Comparison of ENCODE assay signal across 8 mouse cellular contexts in the genomic region with DNA sequence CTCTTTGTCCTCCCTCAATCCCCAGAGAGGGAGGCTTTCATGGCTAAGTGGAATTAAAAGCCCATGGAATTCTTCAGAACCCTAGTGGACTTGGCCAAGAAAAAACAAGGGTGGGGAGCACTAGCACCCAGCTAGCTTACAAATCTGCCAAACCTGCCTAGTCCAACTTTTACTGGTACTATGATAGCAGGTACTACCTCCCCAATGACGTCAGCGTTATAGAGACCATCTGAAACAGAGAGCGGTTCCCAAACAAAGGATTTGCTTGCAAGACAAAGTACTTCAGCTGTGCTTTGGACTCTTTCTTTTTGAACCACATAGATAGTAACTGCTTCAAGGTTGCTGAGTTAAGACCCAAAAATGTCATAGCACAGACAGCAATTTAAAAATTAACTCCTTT. TPM values are rescaled to one million over a fixed set of nuclear protein-coding genes. Genes with fewer than 3 reads are reported as not detected.
DNase-seq lines count a peak whose midpoint lies in the region; ATAC-seq lines count a peak whose summit lies in the region.

No protein-coding gene starts in this region.

- no peak for ATAC-seq in heart, embryonic 15.5 days (replicated peaks; ENCODE audit: insufficient number of reproducible peaks, insufficient read depth, low FRiP score, low read depth)
- no peak for ATAC-seq in hindbrain, embryonic 14.5 days (ENCODE audit: low FRiP score)
- no peak for ATAC-seq in midbrain, embryonic 14.5 days (ENCODE audit: low FRiP score, low TSS enrichment)

- no peaks in the 10 kb centered on the region for H3K27me3 ChIP-seq in heart, embryonic 15.5 days
- no peaks in the 10 kb centered on the region for H3K27me3 ChIP-seq in hindbrain, embryonic 14.5 days (ENCODE audit: control insufficient read depth, insufficient read depth, low read length)
- no peaks in the 10 kb centered on the region for H3K27me3 ChIP-seq in midbrain, embryonic 14.5 days (ENCODE audit: control insufficient read depth, insufficient read depth, low read length)

- H3K9me3 ChIP-seq in heart, embryonic 15.5 days (replicated peaks): no peaks in the 10 kb centered on the region
- H3K9me3 ChIP-seq in hindbrain, embryonic 14.5 days (ENCODE audit: control insufficient read depth, low read length): no peaks in the 10 kb centered on the region
- no peaks in the 10 kb centered on the region for H3K9me3 ChIP-seq in midbrain, embryonic 14.5 days (ENCODE audit: control insufficient read depth, low read length)

- peak overlapping the region; percentile 78 for H3K4me2 ChIP-seq in heart, embryonic 15.5 days
- H3K4me2 ChIP-seq in hindbrain, embryonic 14.5 days (replicated peaks): peak overlapping the region; percentile 81
- H3K4me2 ChIP-seq in midbrain, embryonic 14.5 days (ENCODE audit: low read length): peak overlapping the region; percentile 79

- intact Hi-C loops in heart, postnatal 14 days (cut with DNase I): no loop called here

- peaks cover 63% of the 10 kb centered on the region for H3K4me1 ChIP-seq in heart, embryonic 15.5 days (replicated peaks)
- peaks cover 16% of the 10 kb centered on the region for H3K4me1 ChIP-seq in brown adipose tissue, adult 24 weeks (ENCODE audit: control insufficient read depth, insufficient read depth, insufficient read length, low read length)
- H3K4me1 ChIP-seq in hindbrain, embryonic 14.5 days (replicated peaks; ENCODE audit: control insufficient read depth, insufficient read depth, low read length): peaks cover 44% of the 10 kb centered on the region
- H3K4me1 ChIP-seq in midbrain, embryonic 14.5 days (ENCODE audit: control insufficient read depth, insufficient read depth, low read length): peaks cover 40% of the 10 kb centered on the region

- DNase-seq in heart, postnatal 14 days: no peak
- peak; percentile 58 for DNase-seq in hindbrain, embryonic 14.5 days (ENCODE audit: low spot score)
- DNase-seq in midbrain, embryonic 14.5 days: peak; percentile 78
- DNase-seq in urinary bladder, postnatal 10 days (ENCODE audit: low spot score): no peak
- no peak for DNase-seq in adrenal gland, postnatal 25 days
- no peak for DNase-seq in layer of hippocampus, adult 18-20 months (ENCODE audit: low spot score in 2 of 2)

- peak overlapping the region; percentile 81; the same call in 1 of the 2 replicates for H3K27ac ChIP-seq in heart, embryonic 15.5 days
- H3K27ac ChIP-seq in brown adipose tissue, adult 24 weeks (replicated peaks; ENCODE audit: low read depth, low read length): no peak overlapping the region
- H3K27ac ChIP-seq in hindbrain, embryonic 14.5 days: peak overlapping the region; percentile 93
- peak overlapping the region; percentile 78 for H3K27ac ChIP-seq in midbrain, embryonic 14.5 days (replicated peaks; ENCODE audit: low read depth, low read length)

- WGBS in heart, embryonic 15.5 days: 41% methylated on average over 3 of the region's 3 CpGs
- WGBS in hindbrain, embryonic 14.5 days: 19% methylated on average over 3 of the region's 3 CpGs
- WGBS in midbrain, embryonic 14.5 days: 10% methylated on average over 3 of the region's 3 CpGs

- peak overlapping the region; percentile 83 for H3K9ac ChIP-seq in heart, embryonic 15.5 days
- H3K9ac ChIP-seq in hindbrain, embryonic 14.5 days: peak overlapping the region; percentile 100
- peak overlapping the region; percentile 93 for H3K9ac ChIP-seq in midbrain, embryonic 14.5 days (replicated peaks; ENCODE audit: low read length)

- peak overlapping the region; percentile 86 for H3K4me3 ChIP-seq in heart, embryonic 15.5 days
- H3K4me3 ChIP-seq in brown adipose tissue, adult 24 weeks (ENCODE audit: insufficient read depth, low read depth, low read length): peak overlapping the region; percentile 92
- peak overlapping the region; percentile 100 for H3K4me3 ChIP-seq in hindbrain, embryonic 14.5 days (replicated peaks; ENCODE audit: low read length)
- H3K4me3 ChIP-seq in midbrain, embryonic 14.5 days (replicated peaks; ENCODE audit: low read depth, low read length): peak overlapping the region; percentile 72

- H3K36me3 ChIP-seq in heart, embryonic 15.5 days: no peaks in the 10 kb centered on the region
- H3K36me3 ChIP-seq in hindbrain, embryonic 14.5 days (replicated peaks; ENCODE audit: control insufficient read depth, insufficient read depth): no peaks in the 10 kb centered on the region
- 0 out of 2 replicates have a peak, but pooled peaks cover 3% of the 10 kb centered on the region for H3K36me3 ChIP-seq in midbrain, embryonic 14.5 days (ENCODE audit: control insufficient read depth, insufficient read depth, low read length)

RNA-seq across cellular contexts. Expression of gene Jpt1, which starts 2.2 kb away (rescaled TPM):
- 480 and 515 TPM in 2 replicates for polyA plus RNA-seq in heart, embryonic 15.5 days (2015; fragmentation: Nextera tagmentation; extraction: Ambion mirVana)
- total RNA-seq in heart, postnatal 14 days (2021): 100 to 1,000 TPM; 159 to 196 TPM
- polyA plus RNA-seq in brown adipose tissue, adult 24 weeks (2012; ENCODE audit: insufficient read depth, insufficient read length, missing spikeins): 21.2 and 21.5 TPM in 2 replicates
- 1,350 and 1,384 TPM in 2 replicates for polyA plus RNA-seq in hindbrain, embryonic 14.5 days (2014; fragmentation: Nextera tagmentation; extraction: Ambion mirVana)
- 1,631 and 1,863 TPM in 2 replicates for polyA plus RNA-seq in midbrain, embryonic 14.5 days (2014; fragmentation: Nextera tagmentation; extraction: Ambion mirVana)
- total RNA-seq in adrenal gland, postnatal 25 days (2021): 91.7 and 92.8 TPM in 2 replicates
- total RNA-seq in layer of hippocampus, adult 18-20 months (2021): 100 to 1,000 TPM; 136 to 139 TPM

RNA-seq across cellular contexts. Expression of gene Nt5c, which starts 20.3 kb away (rescaled TPM):
- polyA plus RNA-seq in heart, embryonic 15.5 days (2015; fragmentation: Nextera tagmentation; extraction: Ambion mirVana): 49.6 and 62.1 TPM in 2 replicates
- total RNA-seq in heart, postnatal 14 days (2021): 10 to 100 TPM; 15.2 to 17.3 TPM
- polyA plus RNA-seq in brown adipose tissue, adult 24 weeks (2012; ENCODE audit: insufficient read depth, insufficient read length, missing spikeins): 19.1 and 20.9 TPM in 2 replicates
- polyA plus RNA-seq in hindbrain, embryonic 14.5 days (2014; fragmentation: Nextera tagmentation; extraction: Ambion mirVana): 85.3 and 98.0 TPM in 2 replicates
- 93.9 and 110 TPM in 2 replicates for polyA plus RNA-seq in midbrain, embryonic 14.5 days (2014; fragmentation: Nextera tagmentation; extraction: Ambion mirVana)
- 131 and 151 TPM in 2 replicates for total RNA-seq in adrenal gland, postnatal 25 days (2021)
- 10 to 100 TPM; 66.5 to 66.8 TPM for total RNA-seq in layer of hippocampus, adult 18-20 months (2021)

RNA-seq across cellular contexts. Expression of gene Sumo2, which starts 24.1 kb away (rescaled TPM):
- polyA plus RNA-seq in heart, embryonic 15.5 days (2015; fragmentation: Nextera tagmentation; extraction: Ambion mirVana): 566 and 571 TPM in 2 replicates
- total RNA-seq in heart, postnatal 14 days (2021): 100 to 1,000 TPM; 165 to 189 TPM
- 310 and 336 TPM in 2 replicates for polyA plus RNA-seq in brown adipose tissue, adult 24 weeks (2012; ENCODE audit: insufficient read depth, insufficient read length, missing spikeins)
- 968 and 989 TPM in 2 replicates for polyA plus RNA-seq in hindbrain, embryonic 14.5 days (2014; fragmentation: Nextera tagmentation; extraction: Ambion mirVana)
- 1,242 and 1,259 TPM in 2 replicates for polyA plus RNA-seq in midbrain, embryonic 14.5 days (2014; fragmentation: Nextera tagmentation; extraction: Ambion mirVana)
- total RNA-seq in adrenal gland, postnatal 25 days (2021): 254 and 263 TPM in 2 replicates
- total RNA-seq in layer of hippocampus, adult 18-20 months (2021): 100 to 1,000 TPM; 307 to 316 TPM

RNA-seq across cellular contexts. Expression of gene Armc7, which starts 36.5 kb away (rescaled TPM):
- polyA plus RNA-seq in heart, embryonic 15.5 days (2015; fragmentation: Nextera tagmentation; extraction: Ambion mirVana): 4.6 and 6.2 TPM in 2 replicates
- 1 to 10 TPM; 1.3 to 1.7 TPM for total RNA-seq in heart, postnatal 14 days (2021)
- 4.1 TPM in 2 replicates for polyA plus RNA-seq in brown adipose tissue, adult 24 weeks (2012; ENCODE audit: insufficient read depth, insufficient read length, missing spikeins)
- 14.2 and 14.8 TPM in 2 replicates for polyA plus RNA-seq in hindbrain, embryonic 14.5 days (2014; fragmentation: Nextera tagmentation; extraction: Ambion mirVana)
- 16.3 and 16.7 TPM in 2 replicates for polyA plus RNA-seq in midbrain, embryonic 14.5 days (2014; fragmentation: Nextera tagmentation; extraction: Ambion mirVana)
- 11.4 and 11.5 TPM in 2 replicates for total RNA-seq in adrenal gland, postnatal 25 days (2021)
- 10 to 100 TPM; 11.4 to 13.8 TPM for total RNA-seq in layer of hippocampus, adult 18-20 months (2021)

RNA-seq across cellular contexts. Expression of gene Slc16a5, which starts 49.7 kb away (rescaled TPM):
- 0.57 and 5.0 TPM in 2 replicates for polyA plus RNA-seq in heart, embryonic 15.5 days (2015; fragmentation: Nextera tagmentation; extraction: Ambion mirVana)
- 1 to 10 TPM in 1 of 2 experiments, not detected in 1; 5.1 TPM for total RNA-seq in heart, postnatal 14 days (2021)
- polyA plus RNA-seq in brown adipose tissue, adult 24 weeks (2012; ENCODE audit: insufficient read depth, insufficient read length, missing spikeins): not detected in 2 replicates
- polyA plus RNA-seq in hindbrain, embryonic 14.5 days (2014; fragmentation: Nextera tagmentation; extraction: Ambion mirVana): 0.18 TPM in 1 of 2 replicates, not detected in the other
- polyA plus RNA-seq in midbrain, embryonic 14.5 days (2014; fragmentation: Nextera tagmentation; extraction: Ambion mirVana): not detected in 2 replicates
- not detected in 2 replicates for total RNA-seq in adrenal gland, postnatal 25 days (2021)
- total RNA-seq in layer of hippocampus, adult 18-20 months (2021): not detected

Comparison
In these comparisons a context has a peak if more than half of its experiments do, and no peak if none do; other contexts are left out.
1. DNase-seq: peak in hindbrain, embryonic 14.5 days (single experiment) and midbrain, embryonic 14.5 days (single experiment); none in heart, postnatal 14 days (0 of 2), urinary bladder, postnatal 10 days (single experiment), adrenal gland, postnatal 25 days (single experiment) and layer of hippocampus, adult 18-20 months (0 of 2).
2. RNA of gene Jpt1, which starts 2.2 kb away (polyA plus RNA-seq): 1,631 to 1,863 TPM in midbrain, embryonic 14.5 days, 1,350 to 1,384 TPM in hindbrain, embryonic 14.5 days and 480 to 515 TPM in heart, embryonic 15.5 days; 21.2 to 21.5 TPM in brown adipose tissue, adult 24 weeks; every median in the first group is over 10 times any median in the second.
3. Peak in every context shown above with its lines, with median percentiles within 50 percentile points of each other: H3K4me2 ChIP-seq, H3K4me3 ChIP-seq and H3K9ac ChIP-seq.